Mouse (Mus musculus): ENCODE measurements at regions not wholly inside any gene's neighbourhood (a gene's known extent, or its start where the extent isn't known, plus 50 kb on each side); places are given as distances from the start of the nearest gene placed in this dataset.
A peak's percentile ranks its signal among the peaks of the same experiment; 100 is the strongest.
"Not testable (repeated sequence)": the region's sequence is repeated elsewhere in the genome, so short reads cannot be mapped to it uniquely, and the experiment has no call there.

- no peaks in the 10 kb centered on the region for H3K27me3 ChIP-seq (replicated peaks; ENCODE audit: control insufficient read depth, insufficient read depth, low read length)
- DNase-seq (ENCODE audit: low spot score) = no peak
- no peak for ATAC-seq
- 78% methylated on average over 6 of the region's 6 CpGs for WGBS
- H3K36me3 ChIP-seq (ENCODE audit: control insufficient read depth, insufficient read depth, low read length) = no peaks in the 10 kb centered on the region
- H3K9ac ChIP-seq (ENCODE audit: low read length) = no peak overlapping the region
- H3K4me1 ChIP-seq (ENCODE audit: control insufficient read depth, insufficient read depth, low read length) = peaks cover 11% of the 10 kb centered on the region; the same call in 1 of the 2 replicates
- no peak overlapping the region for H3K4me2 ChIP-seq (ENCODE audit: low read length)
- H3K4me3 ChIP-seq (ENCODE audit: low read depth, low read length) = no peak overlapping the region
- no peaks in the 10 kb centered on the region for H3K9me3 ChIP-seq (replicated peaks; ENCODE audit: control insufficient read depth, low read length)
- H3K27ac ChIP-seq (ENCODE audit: low read depth, low read length) = no peak overlapping the region
These were observed 125.6 kb downstream of the Gm11077 start for GRCm38 (mm10) chr6:140854691-140855090.

GRCm38 (mm10) chr6:140856468-140857117, 127.5 kb downstream of the Gm11077 start:
- 30% methylated on average over 14 of the region's 14 CpGs for WGBS
- no peak for DNase-seq (ENCODE audit: low spot score)
- H3K9ac ChIP-seq (ENCODE audit: low read length) = peak overlapping the region; percentile 25

GRCm38 (mm10) chr6:140857118-140857746, 128.1 kb downstream of the Gm11077 start:
- 26% methylated on average over 18 of the region's 18 CpGs for WGBS
- peaks cover 11% of the 10 kb centered on the region; the same call in 1 of the 2 replicates for H3K4me1 ChIP-seq (ENCODE audit: control insufficient read depth, insufficient read depth, low read length)
- no peak overlapping the region for H3K9ac ChIP-seq (ENCODE audit: low read length)
- ATAC-seq = peak; percentile 49
- peak overlapping the region; percentile 10 for H3K4me3 ChIP-seq (ENCODE audit: low read depth, low read length)
- no peaks in the 10 kb centered on the region for H3K9me3 ChIP-seq (replicated peaks; ENCODE audit: control insufficient read depth, low read length)
- H3K27ac ChIP-seq (ENCODE audit: low read depth, low read length) = no peak overlapping the region
- H3K27me3 ChIP-seq (replicated peaks; ENCODE audit: control insufficient read depth, insufficient read depth, low read length) = no peaks in the 10 kb centered on the region
- H3K36me3 ChIP-seq (ENCODE audit: control insufficient read depth, insufficient read depth, low read length) = no peaks in the 10 kb centered on the region
- peak overlapping the region; percentile 48 for H3K4me2 ChIP-seq (ENCODE audit: low read length)
- DNase-seq (ENCODE audit: low spot score) = peak; percentile 64

More at GRCm38 (mm10) chr6:140856468-140857117, 127.5 kb downstream of the Gm11077 start:
- peak; percentile 44; the same call in 1 of the 2 replicates for ATAC-seq
- no peaks in the 10 kb centered on the region for H3K36me3 ChIP-seq (ENCODE audit: control insufficient read depth, insufficient read depth, low read length)
- no peaks in the 10 kb centered on the region for H3K27me3 ChIP-seq (replicated peaks; ENCODE audit: control insufficient read depth, insufficient read depth, low read length)
- peak overlapping the region; percentile 48 for H3K4me2 ChIP-seq (ENCODE audit: low read length)
- H3K4me3 ChIP-seq (ENCODE audit: low read depth, low read length) = peak overlapping the region; percentile 10
- H3K27ac ChIP-seq (ENCODE audit: low read depth, low read length) = no peak overlapping the region
- peaks cover 11% of the 10 kb centered on the region; the same call in 1 of the 2 replicates for H3K4me1 ChIP-seq (ENCODE audit: control insufficient read depth, insufficient read depth, low read length)
- no peaks in the 10 kb centered on the region for H3K9me3 ChIP-seq (replicated peaks; ENCODE audit: control insufficient read depth, low read length)

GRCm38 (mm10) chr6:140869523-140869922, 140.4 kb downstream of the Gm11077 start:
- H3K9me3 ChIP-seq (replicated peaks; ENCODE audit: control insufficient read depth, low read length); H3K4me2 ChIP-seq (ENCODE audit: low read length); H3K27ac ChIP-seq (ENCODE audit: low read depth, low read length); DNase-seq (ENCODE audit: low spot score); H3K4me1 ChIP-seq (ENCODE audit: control insufficient read depth, insufficient read depth, low read length); H3K4me3 ChIP-seq (ENCODE audit: low read depth, low read length); H3K9ac ChIP-seq (ENCODE audit: low read length); ATAC-seq; H3K27me3 ChIP-seq (replicated peaks; ENCODE audit: control insufficient read depth, insufficient read depth, low read length); H3K36me3 ChIP-seq (ENCODE audit: control insufficient read depth, insufficient read depth, low read length): not testable (repeated sequence)
- WGBS = 92% methylated on average over 9 of the region's 16 CpGs

- Histone ChIP-seq H3K4me2 (ENCODE audit: low read length) (no peak overlapping the region), H3K4me3 (ENCODE audit: low read depth, low read length) (no peak overlapping the region), H3K9me3 (replicated peaks; ENCODE audit: control insufficient read depth, low read length) (no peaks in the 10 kb centered on the region), H3K9ac (ENCODE audit: low read length) (no peak overlapping the region), H3K27ac (ENCODE audit: low read depth, low read length) (no peak overlapping the region), H3K27me3 (replicated peaks; ENCODE audit: control insufficient read depth, insufficient read depth, low read length) (no peaks in the 10 kb centered on the region), H3K4me1 (ENCODE audit: control insufficient read depth, insufficient read depth, low read length) (no peaks in the 10 kb centered on the region), H3K36me3 (ENCODE audit: control insufficient read depth, insufficient read depth, low read length) (no peaks in the 10 kb centered on the region)
- DNase-seq (ENCODE audit: low spot score) (no peak), ATAC-seq (no peak)
- WGBS = 70% methylated on average over 3 of the region's 3 CpGs
These were observed 145.7 kb downstream of the Gm11077 start for GRCm38 (mm10) chr6:140874831-140875230.

- H3K36me3 ChIP-seq (ENCODE audit: control insufficient read depth, insufficient read depth, low read length) = no peaks in the 10 kb centered on the region
- ATAC-seq = no peak
- H3K4me3 ChIP-seq (ENCODE audit: low read depth, low read length) = no peak overlapping the region
- no peaks in the 10 kb centered on the region for H3K4me1 ChIP-seq (ENCODE audit: control insufficient read depth, insufficient read depth, low read length)
- no peak overlapping the region for H3K27ac ChIP-seq (ENCODE audit: low read depth, low read length)
- no peaks in the 10 kb centered on the region for H3K27me3 ChIP-seq (replicated peaks; ENCODE audit: control insufficient read depth, insufficient read depth, low read length)
- H3K4me2 ChIP-seq (ENCODE audit: low read length) = no peak overlapping the region
- no peak overlapping the region for H3K9ac ChIP-seq (ENCODE audit: low read length)
- no peak for DNase-seq (ENCODE audit: low spot score)
- no peaks in the 10 kb centered on the region for H3K9me3 ChIP-seq (replicated peaks; ENCODE audit: control insufficient read depth, low read length)
These were observed 154.6 kb downstream of the Gm11077 start for GRCm38 (mm10) chr6:140883651-140884050.

GRCm38 (mm10) chr6:140888610-140889009, 159.5 kb downstream of the Gm11077 start:
- DNase-seq (ENCODE audit: low spot score) (peak; percentile 31), ATAC-seq (peak; percentile 75)
- Histone ChIP-seq H3K9ac (ENCODE audit: low read length) (no peak overlapping the region), H3K4me2 (ENCODE audit: low read length) (no peak overlapping the region), H3K36me3 (ENCODE audit: control insufficient read depth, insufficient read depth, low read length) (no peaks in the 10 kb centered on the region), H3K4me1 (ENCODE audit: control insufficient read depth, insufficient read depth, low read length) (no peaks in the 10 kb centered on the region), H3K9me3 (replicated peaks; ENCODE audit: control insufficient read depth, low read length) (no peaks in the 10 kb centered on the region), H3K4me3 (ENCODE audit: low read depth, low read length) (no peak overlapping the region), H3K27ac (ENCODE audit: low read depth, low read length) (no peak overlapping the region), H3K27me3 (replicated peaks; ENCODE audit: control insufficient read depth, insufficient read depth, low read length) (no peaks in the 10 kb centered on the region)
- 71% methylated on average over 11 of the region's 11 CpGs for WGBS

DNA sequence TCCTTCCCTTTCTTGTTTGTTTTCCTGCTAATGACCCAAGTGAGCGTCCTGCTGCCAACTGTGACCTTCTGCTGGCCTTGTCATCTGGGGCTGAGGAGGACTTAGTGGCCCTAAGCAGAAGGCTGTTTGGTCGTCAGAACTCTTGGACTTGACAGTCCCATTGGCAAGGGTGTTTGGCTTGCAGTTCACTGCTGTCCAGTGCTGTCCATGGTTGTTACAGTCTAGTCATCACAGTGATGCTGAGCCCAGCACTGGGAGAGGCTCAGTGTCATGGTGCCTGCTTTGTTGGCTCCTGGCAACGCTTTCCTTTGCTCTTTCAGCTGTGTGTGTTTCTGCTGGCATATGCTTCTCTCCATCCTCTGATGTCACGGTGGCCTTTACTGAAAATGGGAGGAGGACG, 161.0 kb downstream of the Gm11077 start:
- Histone ChIP-seq H3K27ac (ENCODE audit: low read depth, low read length) (no peak overlapping the region), H3K4me1 (ENCODE audit: control insufficient read depth, insufficient read depth, low read length) (no peaks in the 10 kb centered on the region), H3K9ac (ENCODE audit: low read length) (no peak overlapping the region), H3K27me3 (replicated peaks; ENCODE audit: control insufficient read depth, insufficient read depth, low read length) (no peaks in the 10 kb centered on the region), H3K9me3 (replicated peaks; ENCODE audit: control insufficient read depth, low read length) (no peaks in the 10 kb centered on the region), H3K4me2 (ENCODE audit: low read length) (no peak overlapping the region), H3K36me3 (ENCODE audit: control insufficient read depth, insufficient read depth, low read length) (no peaks in the 10 kb centered on the region), H3K4me3 (ENCODE audit: low read depth, low read length) (no peak overlapping the region)
- ATAC-seq = no peak
- no peak for DNase-seq (ENCODE audit: low spot score)
- 81% methylated on average over 5 of the region's 5 CpGs for whole genome bisulfite sequencing

DNA sequence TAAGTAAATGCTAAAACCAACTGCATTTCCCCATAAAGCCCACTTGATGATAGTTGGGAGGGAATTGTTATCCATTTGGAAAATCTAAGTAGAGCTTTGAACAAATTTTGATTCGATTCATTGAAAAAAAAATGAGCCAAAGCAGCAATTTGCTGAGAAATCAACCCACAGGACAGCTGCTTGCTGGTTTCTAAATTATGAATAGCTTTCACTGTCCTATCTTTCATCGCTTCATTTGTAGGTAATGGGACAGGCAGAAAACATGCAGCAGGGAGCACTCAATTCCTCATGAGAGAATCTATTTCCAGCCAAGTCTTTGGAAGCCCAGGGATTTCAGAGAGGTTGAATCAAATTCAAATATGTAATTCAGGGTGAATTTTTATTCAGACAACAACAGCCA, 161.5 kb downstream of the Gm11077 start:
- no peaks in the 10 kb centered on the region for H3K36me3 ChIP-seq (ENCODE audit: control insufficient read depth, insufficient read depth, low read length)
- WGBS = 89% methylated on average over 2 of the region's 2 CpGs
- no peak for DNase-seq (ENCODE audit: low spot score)
- no peaks in the 10 kb centered on the region for H3K27me3 ChIP-seq (replicated peaks; ENCODE audit: control insufficient read depth, insufficient read depth, low read length)
- H3K4me3 ChIP-seq (ENCODE audit: low read depth, low read length) = no peak overlapping the region
- H3K4me2 ChIP-seq (ENCODE audit: low read length) = no peak overlapping the region
- no peak overlapping the region for H3K27ac ChIP-seq (ENCODE audit: low read depth, low read length)
- H3K9me3 ChIP-seq (replicated peaks; ENCODE audit: control insufficient read depth, low read length) = no peaks in the 10 kb centered on the region
- no peak for ATAC-seq
- no peaks in the 10 kb centered on the region for H3K4me1 ChIP-seq (ENCODE audit: control insufficient read depth, insufficient read depth, low read length)
- no peak overlapping the region for H3K9ac ChIP-seq (ENCODE audit: low read length)

Measured in forebrain, embryonic 14.5 days (tissue).